Mouse (Mus musculus): ENCODE results near the gene Pno1. TPM values are rescaled to one million over a fixed set of nuclear protein-coding genes. Genes with fewer than 3 reads are reported as not detected.

The Pno1 gene
- total and polyA plus RNA-seq, 3 experiments = 6.0 to 35.7 (median 30.2) TPM

GRCm38 (mm10) chr11:17158858-17159737 is 52.3 kb downstream of the Pno1 start, which contains the start of gene Ppp3r1:
TSS of gene Ppp3r1 (plus strand) at chr11:17159263.
- Histone ChIP-seq H3K9ac (ENCODE audit: low read depth, low read length) (peak within 1 kb of the TSS; percentile 99), H3K4me1 (ENCODE audit: control insufficient read depth, insufficient read depth, low read length) (peaks cover 11% of the 10 kb centered on the region), H3K36me3 (ENCODE audit: control insufficient read depth, insufficient read depth, low read length) (peaks cover 16% of the 10 kb centered on the region), H3K27ac (peak within 1 kb of the TSS; percentile 89), H3K79me2 (replicated peaks; ENCODE audit: control insufficient read depth, insufficient read depth, low read length) (peaks cover 8% of the 10 kb centered on the region), H3K4me3 (peak within 1 kb of the TSS; percentile 94), H3K27me3 (ENCODE audit: control insufficient read depth, insufficient read depth, low read length) (no peaks in the 10 kb centered on the region)
- peak; percentile 5; the same call in 1 of the 2 replicates for TF ChIP-seq CTCF (IDR thresholded peaks at IDR 0.05)
- TF ChIP-seq EP300 (IDR thresholded peaks at IDR 0.05; ENCODE audit: insufficient read depth, low read depth, low read length) = peak; percentile 52; the same call in 1 of the 2 replicates
- peak; percentile 85 for TF ChIP-seq POLR2A (IDR thresholded peaks at IDR 0.05; ENCODE audit: insufficient read depth, low read depth, low read length)
- peak; percentile 99 for DNase-seq
- intact Hi-C loops (cut with DNase I) = loop anchor here (2.0 kb wide), 1 partner anchor 208 kb away; the partner anchor contains the start of gene Fbxo48
- WGBS = 1% methylated on average over 88 of the region's 89 CpGs

Other genes starting within 250 kb of the Pno1 start
- 1 to 10 TPM; 3.3 to 3.5 TPM for gene Cnrip1, start 160.0 kb downstream of the Pno1 start, total RNA-seq (2021)
- gene Cnrip1, start 160.0 kb downstream of the Pno1 start, polyA plus RNA-seq (2012; rRNA removed) = 6.4 and 9.3 TPM in 2 replicates
- gene Plek, start 159.2 kb downstream of the Pno1 start, total RNA-seq (2021) = 1 to 10 TPM; 5.3 to 8.7 TPM
- 2.0 and 2.8 TPM in 2 replicates for gene Plek, start 159.2 kb downstream of the Pno1 start, polyA plus RNA-seq (2012; rRNA removed)
- gene Ppp3r1, start 52.3 kb downstream of the Pno1 start, total RNA-seq (2021) = 10 to 100 TPM; 58.2 to 68.3 TPM
- 24.4 and 39.3 TPM in 2 replicates for gene Ppp3r1, start 52.3 kb downstream of the Pno1 start, polyA plus RNA-seq (2012; rRNA removed)
- 10 to 100 TPM; 11.0 to 11.4 TPM for gene Wdr92, start 29.5 kb downstream of the Pno1 start, total RNA-seq (2021)
- 7.8 and 10.3 TPM in 2 replicates for gene Wdr92, start 29.5 kb downstream of the Pno1 start, polyA plus RNA-seq (2012; rRNA removed)
- gene C1d, start 46.0 kb upstream of the Pno1 start, total RNA-seq (2021) = 10 to 100 TPM; 32.1 to 34.3 TPM
- 22.7 and 25.6 TPM in 2 replicates for gene C1d, start 46.0 kb upstream of the Pno1 start, polyA plus RNA-seq (2012; rRNA removed)